Mouse (Mus musculus) right cerebral cortex, postnatal 10 days (tissue): ENCODE measurements around the gene Ubl3.

Source experiments
- DNase-seq, 2 experiments: peaks; one replicate each; pipeline ENCODE4 v3.0.0; 2021; ENCODE audit warnings: low spot score in 2 of 2

Ubl3 gene

DNA sequence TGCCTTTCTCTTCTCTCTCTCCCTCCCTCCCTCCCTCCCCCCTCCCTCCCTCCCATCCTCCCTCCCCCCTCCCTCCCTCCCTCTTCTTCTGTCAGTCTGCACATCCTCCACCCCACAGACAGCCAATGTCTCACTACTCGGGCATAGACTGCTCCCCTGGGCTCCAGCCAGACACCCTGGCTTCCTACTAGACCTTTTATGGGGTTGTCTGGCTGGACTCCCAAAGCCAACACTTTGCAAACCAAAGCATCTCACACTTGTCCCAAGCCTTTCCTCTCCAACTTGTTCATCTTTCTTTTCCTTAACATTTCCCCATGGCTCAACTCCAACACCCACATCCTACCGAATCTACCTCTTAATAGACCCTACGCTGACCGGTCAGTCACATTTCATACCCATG lies 10.7 kb upstream of the Ubl3 start:
- peak in 1 of 2 experiments; percentile 37 for DNase-seq

DNA sequence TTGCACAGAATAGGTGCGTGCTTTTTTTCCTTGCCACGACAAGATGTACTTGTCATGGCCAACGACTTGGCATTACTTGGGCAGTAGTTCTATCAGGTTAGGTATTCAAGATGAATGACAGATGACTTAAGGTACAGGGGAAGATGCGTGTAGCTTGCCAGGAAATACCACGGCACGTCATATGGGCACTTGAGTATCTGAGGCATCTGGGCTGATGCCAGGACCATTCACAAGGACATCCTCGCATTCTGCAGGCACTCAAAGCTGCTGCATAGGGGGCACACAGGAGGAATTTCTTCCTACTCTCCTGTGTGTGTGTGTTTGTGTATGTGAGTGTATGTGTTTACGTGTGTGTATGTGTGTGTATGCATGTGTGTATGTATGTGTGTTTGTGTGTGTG lies 9.6 kb upstream of the Ubl3 start:
- no peak for DNase-seq

DNA sequence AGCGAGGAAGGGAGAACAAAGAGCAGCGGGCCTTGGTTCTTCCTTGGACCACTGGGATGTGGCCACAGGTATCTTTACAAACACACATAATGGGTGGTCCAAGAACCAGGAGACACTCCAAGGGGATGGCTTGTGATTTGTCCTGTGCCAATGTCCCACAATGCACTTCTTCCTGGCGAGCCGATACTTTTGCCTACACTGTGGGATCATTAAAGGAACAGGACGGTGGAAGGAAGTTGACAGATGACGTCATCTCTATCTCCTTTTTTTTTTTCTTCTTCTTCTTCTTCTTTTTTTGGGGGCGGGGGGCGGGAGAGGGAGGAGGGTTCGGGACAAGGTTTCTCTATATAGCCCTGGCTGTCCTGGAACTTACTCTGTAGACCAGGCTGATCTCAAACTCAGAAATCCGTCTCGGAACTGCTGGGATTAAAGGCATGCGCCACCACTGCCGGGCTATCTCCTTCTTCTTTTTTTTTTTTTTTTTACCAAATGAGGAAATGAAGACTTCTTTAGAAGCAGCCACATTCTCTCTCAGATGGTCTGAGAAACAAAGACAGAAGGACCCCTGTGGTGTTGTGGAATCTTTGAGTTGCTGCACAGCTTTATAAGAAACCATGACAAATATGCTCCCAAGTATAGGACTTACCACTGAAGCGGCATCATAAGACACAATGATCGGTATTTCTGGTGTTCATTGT lies 6.8 kb upstream of the Ubl3 start:
- no peak for DNase-seq

DNA sequence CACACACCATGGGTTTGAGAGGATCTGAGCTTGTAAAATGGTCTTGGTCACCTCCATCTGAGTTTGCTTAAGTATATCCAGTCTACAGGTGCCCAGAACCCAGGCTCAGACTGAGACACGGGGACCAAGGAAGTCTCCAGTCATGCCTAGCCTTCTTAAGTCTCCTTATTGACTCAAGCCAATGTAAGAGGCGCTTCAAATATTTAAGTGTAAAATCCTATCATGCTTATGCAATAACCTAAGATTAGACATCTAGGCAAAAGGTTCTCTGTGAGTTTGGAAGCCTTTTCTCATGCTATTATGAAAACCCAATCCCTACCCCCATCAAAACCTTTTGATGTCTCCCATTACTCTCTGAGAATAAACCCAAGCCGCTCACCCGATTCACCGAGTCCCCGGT lies 5.9 kb upstream of the Ubl3 start:
- DNase-seq, result no peak

DNA sequence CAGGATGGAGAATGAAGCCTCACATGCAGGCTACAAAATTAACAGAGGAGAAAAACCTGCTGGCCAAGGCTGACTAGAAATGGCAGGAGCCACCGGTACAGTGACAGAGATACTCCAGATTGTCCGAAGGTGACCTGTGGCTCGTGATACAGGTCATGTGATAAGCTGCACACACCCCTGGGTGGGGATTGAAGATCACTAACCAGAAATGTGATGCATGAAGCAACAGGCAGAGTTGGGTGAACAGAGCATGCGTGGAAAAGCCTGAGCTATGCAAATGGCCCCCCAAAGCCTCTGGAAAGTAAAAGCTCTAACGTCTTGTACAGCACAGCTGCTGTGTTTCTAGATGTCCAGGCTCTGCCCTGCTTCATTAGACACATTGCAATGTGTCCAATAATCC lies 3.9 kb upstream of the Ubl3 start:
- DNase-seq, result no peak

DNA sequence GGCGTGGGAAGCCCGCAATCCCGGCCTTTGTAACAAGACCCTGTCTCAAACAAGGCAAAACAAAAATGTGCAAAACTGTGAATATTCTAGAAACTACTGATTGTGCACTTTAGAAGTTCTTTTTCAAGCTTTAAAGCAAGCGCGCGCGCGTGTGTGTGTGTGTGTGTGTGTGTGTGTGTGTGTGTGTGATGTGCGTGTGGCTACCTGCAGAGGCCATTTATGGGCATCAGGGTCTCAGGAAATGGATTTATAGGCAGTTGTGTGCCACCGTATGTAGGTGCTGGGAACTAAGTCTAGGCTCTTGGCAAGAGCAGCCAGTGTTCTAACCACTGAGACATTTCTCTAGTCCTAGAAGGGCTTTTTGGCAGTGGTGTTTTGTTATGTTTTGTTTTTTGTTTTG lies 2.6 kb upstream of the Ubl3 start:
- DNase-seq, result no peak

DNA sequence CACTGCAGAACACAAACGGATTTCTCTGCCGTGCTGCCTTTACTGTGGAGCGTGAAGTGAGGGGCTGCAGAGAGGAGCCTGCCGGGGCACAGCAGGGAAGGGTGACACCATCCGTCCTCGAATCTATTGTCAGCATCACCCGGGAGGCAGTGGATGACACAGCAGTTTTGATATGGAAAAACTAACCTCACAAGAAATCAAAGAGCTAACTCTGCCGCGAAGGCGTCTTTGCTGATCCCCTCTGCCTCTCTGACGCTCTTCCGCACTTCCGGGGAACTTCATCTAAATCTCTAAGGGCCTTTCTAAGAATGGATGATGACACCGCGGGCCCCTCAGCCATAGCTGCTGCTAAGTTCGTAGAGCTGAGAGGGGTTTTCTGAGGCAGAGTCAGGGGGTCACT lies 2.1 kb upstream of the Ubl3 start:
- no peak for DNase-seq

DNA sequence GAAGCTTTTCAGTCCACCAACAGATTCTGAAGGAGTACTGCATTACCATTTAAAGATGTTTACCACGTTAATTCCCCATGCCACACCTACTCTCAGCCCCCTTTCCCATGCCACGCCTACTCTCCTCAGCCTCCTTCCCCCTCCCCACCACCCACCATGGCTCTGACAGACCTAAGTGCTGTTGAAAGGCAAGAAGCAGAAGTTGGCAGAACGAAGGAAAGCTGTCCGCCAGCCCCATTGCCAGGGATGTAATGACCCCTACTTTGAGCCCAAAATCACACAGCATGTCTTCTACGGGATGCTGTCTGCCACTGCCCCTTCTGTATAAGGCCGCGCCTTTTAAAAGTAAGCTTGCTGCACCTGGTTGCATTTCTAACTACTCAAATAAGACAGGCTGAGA lies 1.7 kb upstream of the Ubl3 start:
- no peak for DNase-seq

DNA sequence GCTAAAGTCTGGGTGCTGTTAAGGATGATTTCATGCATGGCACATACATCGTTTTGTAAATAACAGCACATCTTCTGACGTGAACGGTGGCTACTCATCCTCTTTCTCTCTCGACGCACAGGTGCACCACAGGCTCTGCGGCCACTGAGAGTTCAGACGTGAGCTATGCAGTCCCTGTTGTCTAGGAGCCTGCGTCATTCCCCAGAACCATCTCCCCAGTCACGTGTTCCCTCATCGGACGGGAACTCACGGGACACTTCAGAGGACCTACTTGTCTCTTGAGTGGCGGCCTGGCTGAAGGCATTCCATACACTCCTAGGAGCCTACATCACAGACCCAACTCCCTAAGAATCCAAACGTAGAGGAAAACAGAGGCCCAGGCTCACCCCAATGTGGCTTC lies 1.1 kb upstream of the Ubl3 start:
- no peak for DNase-seq

DNA sequence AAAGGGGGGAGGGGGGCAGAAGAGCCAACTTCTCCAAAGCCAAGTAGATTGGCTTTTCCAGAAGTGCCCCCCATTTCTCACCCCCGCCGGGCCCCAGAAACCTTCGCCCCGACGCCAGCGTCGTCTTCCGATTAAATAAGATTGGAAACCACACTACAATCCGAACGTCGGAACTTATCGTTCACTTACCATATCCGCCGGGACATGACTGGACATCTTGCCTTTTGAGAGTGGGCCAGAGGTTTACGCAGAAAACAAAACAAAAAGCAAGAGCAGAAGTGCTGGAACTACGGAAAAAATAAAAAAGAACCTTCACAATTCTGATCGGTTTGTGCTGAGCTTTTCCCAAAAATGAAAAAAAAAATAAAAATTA lies 839 bp downstream of the Ubl3 start:
- DNase-seq, result no peak

DNA sequence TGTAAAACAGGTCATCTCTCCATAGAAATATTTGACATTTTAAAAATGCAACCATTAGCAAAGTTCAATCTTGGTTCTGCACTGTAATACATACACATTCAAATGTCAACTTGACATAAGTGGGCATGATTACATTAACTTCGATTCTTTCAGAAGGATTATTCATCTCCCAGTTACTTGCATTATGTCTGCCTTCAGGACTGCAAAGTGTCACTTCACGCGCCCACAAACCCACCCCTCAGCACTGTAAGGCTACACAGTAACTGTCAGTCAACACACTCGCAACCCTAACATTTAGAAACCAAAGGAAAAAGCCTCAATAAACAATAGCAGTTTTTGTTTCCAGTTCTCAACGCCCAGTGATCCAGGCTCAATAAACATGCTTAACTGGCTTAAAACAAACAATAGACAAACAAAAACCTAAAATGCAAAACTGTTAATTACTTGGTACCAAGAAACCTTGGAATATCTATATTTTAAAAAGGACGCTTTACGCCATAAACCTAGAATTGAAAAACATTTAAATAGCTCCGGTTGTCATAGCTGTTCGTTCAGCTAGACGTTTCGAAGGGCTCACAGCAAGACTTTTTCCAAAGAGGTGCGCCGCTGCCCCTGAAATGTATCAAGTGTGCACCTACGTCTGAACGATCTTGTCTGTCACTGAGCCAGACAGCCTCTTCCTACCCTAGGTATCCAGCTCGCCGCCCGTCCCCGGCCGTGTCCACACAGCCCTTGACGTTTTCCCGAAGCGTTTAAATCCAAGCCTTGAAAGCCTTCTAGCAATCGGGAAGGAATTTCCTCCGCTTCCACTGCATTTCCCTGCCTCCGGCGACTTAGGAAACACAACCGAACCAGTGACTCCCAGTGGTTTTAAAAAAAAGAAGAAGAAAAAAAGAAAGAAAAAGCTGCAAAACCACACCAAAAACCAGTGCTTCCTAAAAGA lies 1.5 kb downstream of the Ubl3 start:
- peak; percentile 45 to 60 for DNase-seq

DNA sequence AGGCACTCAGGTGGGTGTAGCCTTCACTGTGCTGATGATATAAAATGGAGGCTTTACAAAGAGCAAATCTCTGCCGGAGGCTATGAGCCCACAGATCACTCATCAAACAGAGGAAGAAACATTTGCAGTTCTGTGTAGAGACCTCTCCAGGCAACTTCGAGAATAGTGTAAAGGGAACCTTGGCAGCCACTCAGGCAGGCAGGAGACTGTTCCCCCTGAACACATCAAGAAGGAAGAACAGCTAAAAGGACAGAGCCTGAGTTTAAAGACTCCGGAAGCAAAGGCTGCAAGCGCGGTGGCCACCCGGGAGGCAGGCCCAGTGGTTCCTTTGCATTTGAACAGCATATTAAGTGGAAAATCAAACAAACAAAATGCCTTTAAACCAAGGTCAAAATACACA lies 2.2 kb downstream of the Ubl3 start:
- DNase-seq, result peak; percentile 53 to 61

DNA sequence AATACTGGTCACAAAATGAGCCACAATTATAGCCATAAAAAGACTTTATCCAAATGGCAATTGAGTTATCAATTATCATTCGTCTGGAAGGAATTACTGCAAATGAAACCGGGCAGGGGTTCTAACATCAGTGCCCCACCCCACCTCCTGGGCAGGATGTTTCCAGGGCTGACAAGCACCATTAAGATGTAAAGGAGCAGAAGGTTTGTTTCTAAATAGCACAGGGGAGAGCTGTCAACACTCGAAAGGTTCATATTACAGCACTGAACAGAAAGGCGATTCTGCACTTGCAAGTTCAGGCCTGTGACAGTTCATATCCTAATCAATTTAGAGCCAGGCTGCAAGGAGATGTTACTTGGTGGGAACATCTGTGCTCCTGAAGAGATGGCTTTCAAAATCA lies 3.3 kb downstream of the Ubl3 start:
- no peak for DNase-seq

DNA sequence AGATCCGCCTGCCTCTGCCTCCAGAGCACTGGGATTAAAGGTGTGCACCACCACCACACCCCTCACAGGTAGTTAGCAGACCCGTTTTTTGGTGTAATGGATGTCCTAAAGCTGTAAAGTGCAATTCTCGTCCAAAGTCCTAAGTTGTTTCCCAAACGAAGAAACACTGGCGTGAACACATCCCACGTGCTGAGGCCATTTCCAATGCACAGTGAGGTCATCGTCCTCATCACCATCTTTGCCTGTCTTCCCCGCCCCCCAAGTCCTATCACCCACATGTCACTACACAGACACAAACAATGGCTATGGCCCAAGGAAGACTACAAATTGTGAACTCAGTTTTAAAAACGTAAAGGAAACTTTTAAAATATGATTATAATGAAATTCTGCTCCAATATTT lies 4.0 kb downstream of the Ubl3 start:
- DNase-seq, result no peak

DNA sequence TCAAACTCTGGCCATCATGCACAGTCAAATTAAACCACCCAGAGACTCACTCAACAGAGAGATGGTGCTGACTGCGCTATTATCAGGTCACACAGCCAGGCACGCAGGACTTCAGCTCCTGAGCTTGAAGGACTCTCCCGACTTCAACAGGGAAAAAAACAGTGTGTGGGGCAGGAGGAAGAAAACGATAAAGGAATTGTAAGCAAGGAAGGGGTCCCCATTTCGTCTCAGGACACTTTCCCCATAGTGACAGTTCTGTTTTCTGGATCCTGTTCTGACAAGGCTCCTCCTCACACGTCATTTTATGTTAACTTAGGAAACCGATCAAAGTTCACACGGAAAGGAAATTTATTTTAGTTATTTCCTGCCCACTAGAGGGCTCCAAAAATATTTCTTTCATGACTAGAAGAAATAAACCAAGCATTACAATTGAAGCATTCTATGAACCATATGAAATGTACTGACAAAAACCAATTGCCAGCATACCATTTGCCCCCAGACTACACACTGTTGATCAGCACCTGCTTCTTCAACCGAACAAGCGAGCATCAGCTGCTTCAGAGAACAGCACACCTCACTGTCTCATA lies 4.6 kb downstream of the Ubl3 start:
- no peak for DNase-seq

DNA sequence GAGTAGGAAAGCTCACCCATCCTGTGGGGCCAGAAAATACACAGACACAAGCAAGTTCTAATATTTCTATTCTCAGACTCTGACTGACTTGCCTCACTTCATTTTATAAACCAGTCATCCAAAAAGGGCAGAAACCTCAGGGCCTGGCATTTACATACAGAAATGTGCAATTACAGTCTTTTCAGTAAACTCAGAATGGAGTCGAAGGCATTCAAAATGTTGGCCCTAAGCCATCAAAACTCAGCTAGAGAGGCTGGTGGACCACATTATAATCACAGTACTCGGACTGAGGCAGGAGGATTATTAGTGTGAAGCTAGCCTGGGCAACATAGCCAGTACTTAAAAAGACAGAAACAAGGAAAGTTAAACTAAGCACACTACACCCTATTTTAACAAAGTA lies 5.6 kb downstream of the Ubl3 start:
- no peak for DNase-seq

DNA sequence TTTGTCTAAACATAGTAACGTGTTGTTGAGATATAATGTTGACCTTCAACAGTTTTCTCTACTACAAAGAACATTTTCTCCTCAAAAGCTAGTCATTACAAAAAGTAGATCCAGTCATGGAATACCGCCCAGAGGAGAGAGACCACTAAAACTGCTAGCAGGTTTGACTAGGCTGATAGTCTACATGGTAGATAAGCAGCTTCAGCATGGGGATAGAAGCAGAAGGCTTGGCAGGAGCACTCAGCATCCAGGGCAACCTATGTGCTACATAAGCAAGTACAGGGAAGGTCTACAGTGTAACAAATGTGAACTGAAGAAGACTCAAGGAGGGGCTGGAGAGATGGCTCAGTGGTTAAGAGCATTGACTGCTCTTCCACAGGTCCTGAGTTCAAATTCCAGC lies 7.9 kb downstream of the Ubl3 start:
- DNase-seq, result no peak

DNA sequence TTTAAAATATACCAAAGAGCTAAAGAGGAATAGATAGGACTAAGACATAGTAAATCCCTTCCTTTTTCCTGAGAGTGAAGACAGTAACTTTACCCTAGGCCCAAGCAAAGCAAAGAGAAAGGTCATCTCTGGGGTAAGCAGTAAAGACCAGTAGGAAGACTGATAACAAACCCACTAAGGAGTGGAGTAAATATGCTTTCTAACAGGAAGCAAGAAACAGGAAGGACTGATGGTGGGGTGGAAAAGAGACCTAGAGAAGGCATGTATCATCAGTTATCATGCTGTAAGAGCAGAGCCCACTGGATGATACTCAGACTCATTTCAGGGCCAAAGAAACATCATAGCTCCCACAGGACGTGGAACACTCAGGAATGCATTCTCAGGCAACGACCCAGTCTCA lies 10.4 kb downstream of the Ubl3 start:
- DNase-seq, result no peak

DNA sequence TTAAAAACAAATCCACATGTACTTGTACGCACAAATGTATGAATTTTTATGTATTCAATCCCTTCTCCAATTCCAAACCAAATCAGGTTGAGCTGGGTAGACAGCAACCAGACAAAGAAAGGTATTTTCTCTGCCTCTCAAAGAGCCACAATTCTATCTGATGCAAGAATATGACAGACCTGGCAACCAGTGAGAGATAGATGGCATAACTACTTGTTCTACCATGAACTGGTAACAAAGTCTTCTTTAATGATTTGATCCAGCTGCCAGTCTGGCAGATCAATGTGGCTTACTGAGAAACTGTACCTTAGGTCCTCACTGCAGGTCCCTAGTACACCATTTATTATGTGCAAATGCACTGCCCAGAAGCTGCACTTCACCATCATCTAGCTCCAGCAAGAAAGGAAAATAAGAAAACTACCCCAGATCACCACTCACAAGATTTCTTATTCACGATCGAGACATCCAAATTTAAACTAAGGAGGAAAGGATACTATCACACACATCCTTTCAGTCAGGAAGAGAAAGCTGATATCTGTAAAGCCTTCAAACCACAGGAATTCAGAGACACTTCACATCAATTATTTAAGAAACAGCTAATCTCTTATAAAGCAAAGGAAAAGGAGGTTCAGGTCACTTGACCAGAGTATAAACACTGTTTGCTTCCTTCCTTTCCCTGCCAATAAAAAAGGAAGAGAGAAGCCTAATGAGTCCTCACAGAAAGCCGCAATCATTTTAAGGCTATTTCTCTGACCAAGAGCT lies 16.7 kb downstream of the Ubl3 start:
- DNase-seq, result no peak

DNA sequence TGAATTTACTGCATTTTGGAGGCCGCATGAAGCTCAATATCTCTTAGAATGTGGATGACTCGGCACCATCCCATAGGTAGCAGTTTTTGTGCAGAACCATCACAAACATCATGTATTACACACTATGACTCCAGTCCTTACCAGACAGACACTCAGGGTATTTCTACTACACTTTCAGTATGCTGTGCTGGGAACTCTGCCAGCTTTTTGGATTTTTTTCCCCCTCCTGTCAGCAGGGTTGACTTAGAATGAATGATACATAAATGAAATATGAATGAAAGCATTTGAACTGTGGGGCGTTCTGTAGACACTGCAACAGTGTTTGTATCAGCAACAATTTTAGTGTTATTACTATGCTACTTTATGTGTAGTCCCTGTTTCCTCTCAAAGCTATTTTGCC lies 17.9 kb downstream of the Ubl3 start:
- no peak for DNase-seq

DNA sequence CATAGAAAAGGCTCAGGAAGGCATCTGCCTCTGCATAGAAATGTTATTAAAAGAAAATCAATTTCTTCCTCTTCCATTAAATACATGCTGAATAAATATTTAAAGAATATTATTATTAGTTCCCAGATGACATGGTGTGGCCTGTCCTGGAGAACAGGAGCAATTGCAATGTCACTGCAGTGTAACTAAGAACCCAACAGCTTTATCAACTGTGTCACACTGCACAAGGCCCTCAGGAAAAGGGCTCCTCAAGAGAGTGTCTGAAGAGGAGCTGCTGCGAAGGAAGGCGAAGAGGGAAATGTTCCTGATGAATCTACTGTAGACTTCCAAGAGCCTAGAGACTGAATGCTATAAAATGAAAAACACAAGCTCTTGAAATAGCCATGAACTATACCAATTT lies 18.7 kb downstream of the Ubl3 start:
- DNase-seq, result no peak

DNA sequence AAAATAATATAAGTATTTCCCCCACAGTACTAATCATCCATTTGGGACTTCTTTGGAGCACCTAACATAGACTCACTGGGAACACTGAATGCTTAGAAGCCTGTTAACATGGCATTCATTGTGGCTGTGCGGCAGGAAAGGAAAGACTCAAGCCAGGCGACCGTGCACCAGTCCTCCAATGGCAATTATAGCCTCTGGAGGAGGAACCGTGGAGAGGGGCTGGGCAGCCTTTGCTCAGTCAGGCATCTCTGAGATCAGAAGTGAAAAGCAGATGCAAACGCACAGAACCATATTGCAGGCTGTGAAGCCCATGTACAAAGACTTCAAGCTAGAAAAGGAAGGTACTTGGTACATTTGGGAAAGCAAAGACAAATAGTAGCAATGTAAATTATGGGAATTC lies 20.4 kb downstream of the Ubl3 start:
- DNase-seq, result no peak
